Mouse (Mus musculus): ENCODE measurements at regions not wholly inside any gene's neighbourhood (a gene's known extent, or its start where the extent isn't known, plus 50 kb on each side); places are given as distances from the start of the nearest gene placed in this dataset.

- no peak for DNase-seq (ENCODE audit: low spot score in 2 of 2)
Measured at GRCm38 (mm10) chr7:72905891-72906290, 469.4 kb upstream of the Rgma start.

GRCm38 (mm10) chr7:72906536-72906935 is 468.8 kb upstream of the Rgma start:
- DNase-seq (ENCODE audit: low spot score in 2 of 2), result no peak

GRCm38 (mm10) chr7:72926772-72927380 is 448.4 kb upstream of the Rgma start:
- DNase-seq (ENCODE audit: low spot score in 2 of 2), result no peak

GRCm38 (mm10) chr7:72938842-72939241 is 436.5 kb upstream of the Rgma start:
- no peak for DNase-seq (ENCODE audit: low spot score in 2 of 2)

GRCm38 (mm10) chr7:72947531-72947930 is 427.8 kb upstream of the Rgma start:
- no peak for DNase-seq (ENCODE audit: low spot score in 2 of 2)

GRCm38 (mm10) chr7:72948026-72948425 is 427.3 kb upstream of the Rgma start:
- no peak for DNase-seq (ENCODE audit: low spot score in 2 of 2)

- DNase-seq (ENCODE audit: low spot score in 2 of 2), result no peak
Measured at GRCm38 (mm10) chr7:72948666-72949065, 426.6 kb upstream of the Rgma start.

- no peak for DNase-seq (ENCODE audit: low spot score in 2 of 2)
Measured at GRCm38 (mm10) chr7:72949886-72950285, 425.4 kb upstream of the Rgma start.

- no peak for DNase-seq (ENCODE audit: low spot score in 2 of 2)
Measured at GRCm38 (mm10) chr7:72957674-72958073, 417.6 kb upstream of the Rgma start.

- DNase-seq (ENCODE audit: low spot score in 2 of 2), result no peak
Measured at GRCm38 (mm10) chr7:72961321-72961720, 414.0 kb upstream of the Rgma start.

GRCm38 (mm10) chr7:72962815-72963214 is 412.5 kb upstream of the Rgma start:
- no peak for DNase-seq (ENCODE audit: low spot score in 2 of 2)

GRCm38 (mm10) chr7:72963908-72964307 is 411.4 kb upstream of the Rgma start:
- no peak for DNase-seq (ENCODE audit: low spot score in 2 of 2)

GRCm38 (mm10) chr7:72968193-72968592 is 407.1 kb upstream of the Rgma start:
- DNase-seq (ENCODE audit: low spot score in 2 of 2), result no peak

GRCm38 (mm10) chr7:72971506-72972267 is 403.6 kb upstream of the Rgma start:
- no peak for DNase-seq (ENCODE audit: low spot score in 2 of 2)

- no peak for DNase-seq (ENCODE audit: low spot score in 2 of 2)
Measured at GRCm38 (mm10) chr7:72972397-72972796, 402.9 kb upstream of the Rgma start.

- no peak for DNase-seq (ENCODE audit: low spot score in 2 of 2)
Measured at GRCm38 (mm10) chr7:72973771-72974170, 401.5 kb upstream of the Rgma start.

- DNase-seq (ENCODE audit: low spot score in 2 of 2), result no peak
Measured at GRCm38 (mm10) chr7:72974384-72974783, 400.9 kb upstream of the Rgma start.

- DNase-seq (ENCODE audit: low spot score in 2 of 2), result no peak
Measured at GRCm38 (mm10) chr7:72990559-72991429, 384.5 kb upstream of the Rgma start.

- no peak for DNase-seq (ENCODE audit: low spot score in 2 of 2)
Measured at GRCm38 (mm10) chr7:72998374-72998773, 376.9 kb upstream of the Rgma start.

GRCm38 (mm10) chr7:73019151-73019550 is 356.2 kb upstream of the Rgma start:
- no peak for DNase-seq (ENCODE audit: low spot score in 2 of 2)

- DNase-seq (ENCODE audit: low spot score in 2 of 2), result no peak
Measured at GRCm38 (mm10) chr7:73019764-73020354, 355.4 kb upstream of the Rgma start.

- no peak for DNase-seq (ENCODE audit: low spot score in 2 of 2)
Measured at GRCm38 (mm10) chr7:73021786-73022185, 353.5 kb upstream of the Rgma start.

Data from natural killer cell, adult 2 months (primary cell).